7 mouse cellular contexts compared by ENCODE assay signal in genomic region chr6:52639546-52640223, GRCm38 (mm10). TPM values are rescaled to one million over a fixed set of nuclear protein-coding genes. Genes with fewer than 3 reads are reported as not detected.
DNase-seq lines count a peak whose midpoint lies in the region; ATAC-seq and TF ChIP-seq lines count a peak whose summit lies in the region.

No protein-coding gene starts in this region.

- peak overlapping the region; percentile 17; the same call in 1 of the 2 replicates for H3K27ac ChIP-seq in forebrain, embryonic 13.5 days
- peak overlapping the region; percentile 94 for H3K27ac ChIP-seq in kidney, postnatal 0 days
- 0 out of 2 replicates have a peak overlapping the region, but pooled peaks have one; percentile 5 for H3K27ac ChIP-seq in midbrain, embryonic 11.5 days (ENCODE audit: low read depth, low read length)

- no peaks in the 10 kb centered on the region for H3K9me3 ChIP-seq in megakaryocyte, embryonic 14.5 days
- no peaks in the 10 kb centered on the region for H3K9me3 ChIP-seq in forebrain, embryonic 13.5 days (replicated peaks)
- H3K9me3 ChIP-seq in kidney, postnatal 0 days (replicated peaks; ENCODE audit: low read length), result no peaks in the 10 kb centered on the region
- no peaks in the 10 kb centered on the region for H3K9me3 ChIP-seq in midbrain, embryonic 11.5 days (ENCODE audit: control insufficient read depth, low read length)

- 3% methylated on average over 27 of the region's 28 CpGs for WGBS in forebrain, embryonic 13.5 days
- 2% methylated on average over 28 of the region's 28 CpGs for WGBS in kidney, postnatal 0 days
- WGBS in midbrain, embryonic 11.5 days, result 3% methylated on average over 28 of the region's 28 CpGs

- peak overlapping the region; percentile 74 for H3K4me2 ChIP-seq in forebrain, embryonic 13.5 days
- H3K4me2 ChIP-seq in kidney, postnatal 0 days (ENCODE audit: low read length), result peak overlapping the region; percentile 58
- peak overlapping the region; percentile 79 for H3K4me2 ChIP-seq in midbrain, embryonic 11.5 days

- peak overlapping the region; percentile 98 for H3K4me3 ChIP-seq in megakaryocyte, embryonic 14.5 days (replicated peaks)
- peak overlapping the region; percentile 80 for H3K4me3 ChIP-seq in forebrain, embryonic 13.5 days
- peak overlapping the region; percentile 79 for H3K4me3 ChIP-seq in kidney, postnatal 0 days (replicated peaks; ENCODE audit: low read depth, low read length)
- peak overlapping the region; percentile 64 for H3K4me3 ChIP-seq in midbrain, embryonic 11.5 days (ENCODE audit: low read depth, low read length)

- no peak; the same call in 1 of the 2 replicates for ATAC-seq in megakaryocyte, adult 5-6 weeks (ENCODE audit: poor library complexity, severe bottlenecking)
- peak; percentile 65 for ATAC-seq in forebrain, embryonic 13.5 days
- ATAC-seq in kidney, postnatal 0 days (replicated peaks; ENCODE audit: low FRiP score, low read depth), result peak; percentile 2
- ATAC-seq in midbrain, embryonic 11.5 days (ENCODE audit: low FRiP score), result no peak; the same call in 1 of the 2 replicates

- peak overlapping the region; percentile 88 for H3K9ac ChIP-seq in forebrain, embryonic 13.5 days
- H3K9ac ChIP-seq in kidney, postnatal 0 days (ENCODE audit: low read depth, low read length), result peak overlapping the region; percentile 71
- H3K9ac ChIP-seq in midbrain, embryonic 11.5 days (ENCODE audit: low read length), result peak overlapping the region; percentile 87

- peak; percentile 42 for DNase-seq in brain, embryonic 14.5 days (ENCODE audit: low read depth)
- DNase-seq in kidney, postnatal 0 days (ENCODE audit: low spot score), result peak; percentile 83
- peak; percentile 94 for DNase-seq in midbrain, embryonic 11.5 days (ENCODE audit: low spot score, missing footprints)
- DNase-seq in spleen, postnatal 4 days (ENCODE audit: low spot score in 2 of 2), result no peak

- no peaks in the 10 kb centered on the region for H3K27me3 ChIP-seq in megakaryocyte, embryonic 14.5 days (replicated peaks)
- no peaks in the 10 kb centered on the region for H3K27me3 ChIP-seq in forebrain, embryonic 13.5 days
- no peaks in the 10 kb centered on the region for H3K27me3 ChIP-seq in kidney, postnatal 0 days (ENCODE audit: insufficient read depth, low read length)
- no peaks in the 10 kb centered on the region for H3K27me3 ChIP-seq in midbrain, embryonic 11.5 days (ENCODE audit: control insufficient read depth, insufficient read depth, low read length)

- no peak for TF ChIP-seq POLR2A in brain, embryonic 14.5 days (IDR thresholded peaks at IDR 0.05; ENCODE audit: borderline replicate concordance, extremely low read depth, insufficient read depth, insufficient read length, poor library complexity, severe bottlenecking)

- peaks cover 13% of the 10 kb centered on the region for H3K36me3 ChIP-seq in megakaryocyte, embryonic 14.5 days (replicated peaks; ENCODE audit: low read length)
- H3K36me3 ChIP-seq in forebrain, embryonic 13.5 days (ENCODE audit: poor library complexity, severe bottlenecking), result no peaks in the 10 kb centered on the region
- no peaks in the 10 kb centered on the region for H3K36me3 ChIP-seq in kidney, postnatal 0 days (ENCODE audit: insufficient read depth, low read length)
- no peaks in the 10 kb centered on the region for H3K36me3 ChIP-seq in midbrain, embryonic 11.5 days (ENCODE audit: control insufficient read depth, insufficient read depth, low read length)

- no peak for TF ChIP-seq CTCF in brain, embryonic 14.5 days (IDR thresholded peaks at IDR 0.05; ENCODE audit: borderline replicate concordance, extremely low read depth, insufficient read depth, insufficient read length)
- peak; percentile 46 for TF ChIP-seq CTCF in kidney, postnatal 0 days (IDR thresholded peaks at IDR 0.05; ENCODE audit: low read depth)

- H3K4me1 ChIP-seq in megakaryocyte, embryonic 14.5 days, result peaks cover 25% of the 10 kb centered on the region
- H3K4me1 ChIP-seq in forebrain, embryonic 13.5 days, result peaks cover 11% of the 10 kb centered on the region
- no peaks in the 10 kb centered on the region; the same call in 1 of the 2 replicates for H3K4me1 ChIP-seq in kidney, postnatal 0 days (replicated peaks; ENCODE audit: insufficient read depth, low read length)
- H3K4me1 ChIP-seq in midbrain, embryonic 11.5 days (ENCODE audit: control insufficient read depth, insufficient read depth, low read length), result peaks cover 5% of the 10 kb centered on the region; the same call in 1 of the 2 replicates

RNA-seq across cellular contexts. Expression of gene Hibadh, which starts 0.5 kb away (rescaled TPM):
- polyA plus RNA-seq in megakaryocyte, embryonic 14.5 days (2012; ENCODE audit: insufficient read depth, low replicate concordance), result 0.57 and 9.1 TPM in 2 replicates
- total RNA-seq in megakaryocyte, adult 5-6 weeks (2015), result 41.2 and 45.0 TPM in 2 replicates
- total RNA-seq in megakaryocyte, adult 5-6 weeks (2017), result 23.8 and 29.6 TPM in 2 replicates
- polyA plus RNA-seq in brain, embryonic 14.5 days (2012; rRNA removed), result 32.2 and 34.2 TPM in 2 replicates
- 52.4 and 54.7 TPM in 2 replicates for polyA plus RNA-seq in forebrain, embryonic 13.5 days (2015; fragmentation: Nextera tagmentation; extraction: Ambion mirVana)
- 217 and 218 TPM in 2 replicates for polyA plus RNA-seq in kidney, postnatal 0 days (2015; fragmentation: Nextera tagmentation; extraction: Ambion mirVana)
- 49.3 and 55.4 TPM in 2 replicates for polyA plus RNA-seq in midbrain, embryonic 11.5 days (2014; fragmentation: Nextera tagmentation; extraction: Ambion mirVana)

Comparison
In these comparisons a context has a peak if more than half of its experiments do, and no peak if none do; other contexts are left out.
1. ATAC-seq: peak in forebrain, embryonic 13.5 days (single experiment) and kidney, postnatal 0 days (single experiment); none in megakaryocyte, adult 5-6 weeks (single experiment) and midbrain, embryonic 11.5 days (single experiment).
2. DNase-seq: peak in brain, embryonic 14.5 days (single experiment), kidney, postnatal 0 days (single experiment) and midbrain, embryonic 11.5 days (single experiment); none in spleen, postnatal 4 days (0 of 2).
3. H3K27ac ChIP-seq: peak in every context shown above with its lines; median percentile 94 in kidney, postnatal 0 days; 17 in forebrain, embryonic 13.5 days; 5 in midbrain, embryonic 11.5 days.
4. Peak in every context shown above with its lines, with median percentiles within 50 percentile points of each other: H3K4me3 ChIP-seq, H3K4me2 ChIP-seq and H3K9ac ChIP-seq.